Mouse (Mus musculus) stomach, embryonic 14.5 days (tissue): ENCODE measurements around the gene Cd3g. TPM values are rescaled to one million over a fixed set of nuclear protein-coding genes. Genes with fewer than 3 reads are reported as not detected.

Experiments
- ATAC-seq: fragments of 200-750 bp; cut with Nextera tagmentation; 2 replicates; pipeline ENCODE4 v1.8.0; 2017; ENCODE audit warnings: low read depth, moderate TSS enrichment; ENCODE audit not compliant: insufficient number of reproducible peaks, insufficient read depth, low FRiP score
- H3K27ac ChIP-seq: fragments of 300-500 bp; sonication (generic); 2 replicates; pipeline ENCODE4 v1.5.1; 2014; ENCODE audit warnings: mild to moderate bottlenecking, low read length, moderate library complexity, mixed read lengths
- H3K27me3 ChIP-seq: fragments of 300-500 bp; sonication (generic); 2 replicates; pipeline ENCODE4 v1.6.1; 2014; ENCODE audit warnings: low read length, control low read depth, mixed read lengths; ENCODE audit not compliant: control insufficient read depth, insufficient read depth
- H3K36me3 ChIP-seq: fragments of 300-500 bp; sonication (generic); 2 replicates; pipeline ENCODE4 v1.6.1; 2014; ENCODE audit warnings: mild to moderate bottlenecking, control low read depth, low read length, moderate library complexity, mixed read lengths; ENCODE audit not compliant: control insufficient read depth, insufficient read depth
- H3K4me1 ChIP-seq: fragments of 300-500 bp; sonication (generic); 2 replicates; pipeline ENCODE4 v1.6.1; 2014; ENCODE audit warnings: low read length, control low read depth, mixed read lengths; ENCODE audit not compliant: control insufficient read depth, insufficient read depth
- H3K4me2 ChIP-seq: fragments of 300-500 bp; sonication (generic); replicated peaks from 2 replicates; pipeline ENCODE4 v1.6.1; 2014; ENCODE audit warnings: low read depth, low read length, control low read depth
- H3K4me3 ChIP-seq: fragments of 300-500 bp; sonication (generic); 2 replicates; pipeline ENCODE4 v1.5.1; 2014; ENCODE audit warnings: low read depth, low read length, control low read depth
- H3K9ac ChIP-seq: fragments of 300-500 bp; sonication (generic); replicated peaks from 2 replicates; pipeline ENCODE4 v1.6.1; 2014; ENCODE audit warnings: low read depth, mild to moderate bottlenecking, control low read depth, low read length, moderate library complexity, mixed read lengths
- H3K9me3 ChIP-seq: fragments of 300-500 bp; sonication (generic); 2 replicates; pipeline ENCODE4 v1.6.1; 2016; ENCODE audit warnings: low read depth, low read length, control low read depth; ENCODE audit not compliant: control insufficient read depth
- WGBS: fragments of 180-500 bp; shearing (Covaris S2); extraction: QIAGEN DNeasy Blood & Tissue Kit; methylation state at CpG from one replicate; pipeline ENCODE4 v1.1.7; 2014; 5-methylcytosine and 5-hydroxymethylcytosine counted together
- polyA plus RNA-seq: library from polyadenylated mRNA; unstranded; fragments of >200 nt; fragmentation: Nextera tagmentation; extraction: Ambion mirVana; gene quantifications from 2 replicates; pipeline ENCODE4 v1.2.1, GENCODE M21; 2014

Gene Cd3g
- 0.33 TPM in 1 of 2 replicates, not detected in the other for polyA plus RNA-seq

DNA sequence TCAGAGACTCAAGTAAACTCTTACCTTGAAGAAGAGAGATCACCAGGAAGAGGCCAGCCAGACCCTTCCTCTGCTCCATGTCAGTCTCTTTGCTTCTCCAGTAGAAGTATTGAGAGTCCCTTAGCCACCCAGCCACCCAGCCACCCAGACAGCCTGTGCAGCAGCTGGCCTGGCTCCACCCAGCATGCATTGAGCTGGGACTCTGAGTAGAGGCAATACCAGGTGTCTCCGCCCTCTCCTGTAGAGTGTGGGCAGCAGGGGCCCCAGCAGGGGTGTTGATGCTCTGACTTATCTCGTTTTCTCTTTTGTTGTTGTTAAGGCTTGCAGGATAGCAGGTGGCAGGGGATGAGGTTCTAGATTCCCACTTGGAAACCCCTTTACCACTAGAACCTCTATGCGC, at the start of gene Cd3g:
TSS of gene Cd3g (minus strand) at position 190 of the 400 bp plus-strand sequence.
- WGBS = 68% methylated on average over 3 of the region's 3 CpGs
- no peak within 1 kb of the TSS for H3K4me3 ChIP-seq
- no peak for ATAC-seq
- no peak within 1 kb of the TSS for H3K27ac ChIP-seq
- no peaks in the 10 kb centered on the region for H3K4me1 ChIP-seq
- H3K9ac ChIP-seq = no peak within 1 kb of the TSS
- H3K27me3 ChIP-seq = no peaks in the 10 kb centered on the region
- H3K36me3 ChIP-seq = no peaks in the 10 kb centered on the region
- H3K4me2 ChIP-seq = no peak within 1 kb of the TSS
- no peaks in the 10 kb centered on the region for H3K9me3 ChIP-seq

GRCm38 (mm10) chr9:45027376-45027775, 47.1 kb upstream of the Cd3g start:
- ATAC-seq = no peak

DNA sequence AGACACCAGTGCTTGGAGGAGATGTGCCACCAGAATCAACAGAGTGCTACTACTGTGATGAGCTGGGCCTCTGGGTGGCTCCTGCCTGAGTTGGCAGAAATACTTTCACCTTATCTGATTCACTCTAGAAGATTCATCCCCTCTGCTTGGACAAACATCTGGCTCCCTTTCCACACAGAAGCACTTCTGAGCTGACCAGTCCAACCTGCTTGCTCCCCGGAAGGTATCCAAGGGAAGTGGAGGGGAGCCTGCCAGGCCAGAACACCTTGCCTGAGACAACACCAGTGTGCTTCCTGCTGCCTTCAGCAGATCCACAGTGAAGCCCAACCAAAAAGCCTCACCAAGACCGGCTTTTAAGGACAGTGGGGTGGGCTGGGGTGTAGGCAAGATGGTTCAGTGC, 44.0 kb upstream of the Cd3g start:
- WGBS = 85% methylated on average over 2 of the region's 2 CpGs
- Histone ChIP-seq H3K4me1 (no peaks in the 10 kb centered on the region), H3K36me3 (no peaks in the 10 kb centered on the region), H3K27me3 (no peaks in the 10 kb centered on the region), H3K27ac (no peak overlapping the region), H3K4me2 (no peak overlapping the region), H3K9me3 (no peaks in the 10 kb centered on the region), H3K4me3 (no peak overlapping the region), H3K9ac (no peak overlapping the region)
- no peak for ATAC-seq

More at GRCm38 (mm10) chr9:45027376-45027775, 47.1 kb upstream of the Cd3g start:
- H3K9ac ChIP-seq = no peak overlapping the region
- 62% methylated on average over 8 of the region's 8 CpGs for WGBS
- no peak overlapping the region for H3K27ac ChIP-seq
- no peak overlapping the region for H3K4me3 ChIP-seq
- H3K36me3 ChIP-seq = no peaks in the 10 kb centered on the region
- H3K4me1 ChIP-seq = no peaks in the 10 kb centered on the region
- H3K4me2 ChIP-seq = no peak overlapping the region
- no peaks in the 10 kb centered on the region for H3K9me3 ChIP-seq
- H3K27me3 ChIP-seq = no peaks in the 10 kb centered on the region

GRCm38 (mm10) chr9:45023638-45024037, 43.4 kb upstream of the Cd3g start:
- H3K27ac ChIP-seq = no peak overlapping the region
- H3K4me2 ChIP-seq = no peak overlapping the region
- H3K9ac ChIP-seq = no peak overlapping the region
- no peaks in the 10 kb centered on the region for H3K36me3 ChIP-seq
- WGBS = 67% methylated on average over 3 of the region's 3 CpGs
- H3K9me3 ChIP-seq = no peaks in the 10 kb centered on the region
- no peaks in the 10 kb centered on the region for H3K4me1 ChIP-seq
- no peaks in the 10 kb centered on the region for H3K27me3 ChIP-seq
- ATAC-seq = no peak
- H3K4me3 ChIP-seq = no peak overlapping the region

GRCm38 (mm10) chr9:45022800-45023199, 42.6 kb upstream of the Cd3g start:
- no peaks in the 10 kb centered on the region for H3K9me3 ChIP-seq
- H3K27me3 ChIP-seq = no peaks in the 10 kb centered on the region
- WGBS = 10% methylated on average over 3 of the region's 3 CpGs
- H3K36me3 ChIP-seq = no peaks in the 10 kb centered on the region
- no peak overlapping the region for H3K4me2 ChIP-seq
- no peak overlapping the region for H3K9ac ChIP-seq
- H3K4me3 ChIP-seq = no peak overlapping the region
- H3K27ac ChIP-seq = no peak overlapping the region
- ATAC-seq = no peak
- H3K4me1 ChIP-seq = no peaks in the 10 kb centered on the region

GRCm38 (mm10) chr9:45018031-45018430, 37.8 kb upstream of the Cd3g start:
- Histone ChIP-seq H3K36me3 (no peaks in the 10 kb centered on the region), H3K27ac (no peak overlapping the region), H3K4me1 (no peaks in the 10 kb centered on the region), H3K9me3 (no peaks in the 10 kb centered on the region), H3K27me3 (no peaks in the 10 kb centered on the region), H3K9ac (no peak overlapping the region), H3K4me3 (no peak overlapping the region), H3K4me2 (no peak overlapping the region)
- 70% methylated on average over 11 of the region's 11 CpGs for WGBS
- ATAC-seq = no peak

- Histone ChIP-seq H3K9me3 (no peaks in the 10 kb centered on the region), H3K36me3 (no peaks in the 10 kb centered on the region), H3K4me2 (no peak overlapping the region), H3K27ac (no peak overlapping the region), H3K27me3 (no peaks in the 10 kb centered on the region), H3K4me3 (no peak overlapping the region), H3K9ac (no peak overlapping the region), H3K4me1 (no peaks in the 10 kb centered on the region)
- no peak for ATAC-seq
- WGBS = 60% methylated on average over 3 of the region's 3 CpGs
These were observed 35.6 kb upstream of the Cd3g start for GRCm38 (mm10) chr9:45015841-45016240.

DNA sequence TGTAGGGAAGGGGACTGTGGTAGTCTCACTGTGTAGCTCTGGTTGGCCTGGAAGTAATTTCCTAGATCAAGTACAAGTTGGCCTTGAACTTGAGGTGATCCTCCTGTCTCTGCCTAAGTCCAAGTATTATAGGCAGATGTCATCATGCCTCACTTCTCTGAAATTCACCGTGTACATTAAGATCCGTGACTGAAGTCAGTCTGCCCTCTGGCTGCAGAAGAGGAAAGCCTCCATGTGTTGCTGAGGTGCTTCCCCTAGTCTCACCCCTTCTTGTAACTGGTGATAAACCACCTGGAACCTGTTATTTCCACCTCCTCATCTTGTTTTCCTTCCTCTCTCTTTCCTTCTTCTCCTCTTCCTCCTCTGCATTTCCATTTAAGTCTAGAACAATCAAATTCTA, 34.6 kb upstream of the Cd3g start:
- Histone ChIP-seq H3K9me3 (no peaks in the 10 kb centered on the region), H3K27me3 (no peaks in the 10 kb centered on the region), H3K4me1 (no peaks in the 10 kb centered on the region), H3K9ac (no peak overlapping the region), H3K4me3 (no peak overlapping the region), H3K4me2 (no peak overlapping the region), H3K27ac (no peak overlapping the region), H3K36me3 (no peaks in the 10 kb centered on the region)
- WGBS = 41% methylated on average over 2 of the region's 2 CpGs
- ATAC-seq = no peak

GRCm38 (mm10) chr9:45011291-45011690, 31.1 kb upstream of the Cd3g start:
- Histone ChIP-seq H3K27ac (no peak overlapping the region), H3K9me3 (no peaks in the 10 kb centered on the region), H3K4me1 (no peaks in the 10 kb centered on the region), H3K27me3 (no peaks in the 10 kb centered on the region), H3K36me3 (no peaks in the 10 kb centered on the region), H3K4me2 (no peak overlapping the region), H3K4me3 (no peak overlapping the region), H3K9ac (no peak overlapping the region)
- WGBS = 39% methylated on average over 6 of the region's 6 CpGs
- no peak for ATAC-seq
